8 mouse cellular contexts compared by ENCODE assay signal in the genomic region with DNA sequence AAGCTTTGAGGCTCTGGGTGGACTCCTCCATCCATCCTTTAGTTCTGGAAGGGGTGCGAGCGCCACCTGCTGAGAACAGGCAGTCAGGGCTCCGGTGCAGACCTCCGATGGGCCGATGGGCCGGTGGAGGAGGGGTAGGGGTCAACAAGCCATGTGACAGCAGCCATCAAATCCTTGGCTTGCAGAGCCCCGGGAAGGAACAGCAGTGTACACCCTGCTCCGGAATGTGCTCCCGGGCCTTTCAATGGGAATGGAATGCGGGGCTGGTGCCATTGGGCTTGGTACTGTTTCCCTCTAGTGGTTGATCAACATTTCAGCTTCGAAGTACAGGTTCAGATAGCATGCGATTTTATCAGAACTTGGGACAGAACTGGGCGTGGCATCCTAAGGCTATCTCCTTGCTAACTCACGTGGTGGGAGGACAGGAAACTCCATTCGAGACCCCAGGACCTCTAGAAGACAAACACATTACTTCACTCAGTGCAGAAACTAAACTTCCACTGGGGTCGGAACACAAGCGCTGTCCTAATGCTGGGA.
DNase-seq lines count a peak whose midpoint lies in the region; ATAC-seq lines count a peak whose summit lies in the region.

No protein-coding gene starts in this region.

- peak; percentile 43 for ATAC-seq in activated CD4-positive, CD25-positive, alpha-beta regulatory T cell, adult 4 months
- ATAC-seq in common myeloid progenitor, adult 5-6 weeks (replicated peaks; ENCODE audit: low read depth, poor library complexity, severe bottlenecking), result peak; percentile 96
- ATAC-seq in inflammation-experienced regulatory T-cells, adult 6 months, result peak; percentile 48
- ATAC-seq in megakaryocyte progenitor cell, adult 5-6 weeks (replicated peaks; ENCODE audit: poor library complexity), result peak; percentile 98

- intact Hi-C loops in gastrocnemius, postnatal 14 days (cut with DNase I; ENCODE audit: low total_unique reads), result loop anchor here (5.0 kb wide), 1 partner anchor 155 kb away; no protein-coding TSS in a partner anchor
- intact Hi-C loops in left cerebral cortex, postnatal 10 days (cut with DNase I), result loop anchor here (1.0 kb wide), 2 partner anchors 158 to 237 kb away; no protein-coding TSS in a partner anchor

- DNase-seq in gastrocnemius, postnatal 14 days, result peak; percentile 96
- DNase-seq in left cerebral cortex, postnatal 10 days (ENCODE audit: extremely low spot score in 1 of 2, low spot score in 2 of 2), result peak; percentile 83 to 98
- peak; percentile 90 for DNase-seq in right cerebral cortex, postnatal 4 days
- peak; percentile 95 for DNase-seq in yolk sac, embryonic 10.5 days (ENCODE audit: low spot score)

Comparison
In these comparisons a context has a peak if more than half of its experiments do, and no peak if none do; other contexts are left out.
1. Peak in every context shown above with its lines: DNase-seq and ATAC-seq.
2. ATAC-seq: peak in every context shown above with its lines; median percentile 98 in megakaryocyte progenitor cell, adult 5-6 weeks; 96 in common myeloid progenitor, adult 5-6 weeks; 48 in inflammation-experienced regulatory T-cells, adult 6 months; 43 in activated CD4-positive, CD25-positive, alpha-beta regulatory T cell, adult 4 months.